8 mouse cellular contexts compared by ENCODE assay signal in genomic region chr4:148811940-148812339, GRCm38 (mm10). TPM values are rescaled to one million over a fixed set of nuclear protein-coding genes. Genes with fewer than 3 reads are reported as not detected.
DNase-seq lines count a peak whose midpoint lies in the region; ATAC-seq lines count a peak whose summit lies in the region.
"Had no signal": no experiment of that assay in that cellular context is flagged by ENCODE, and none has a peak within 500 bp of the region (broad histone marks: within the 10 kb centered on the region; RNA-seq: fewer than 3 reads in every experiment).

No protein-coding gene starts in this region.

- H3K9ac ChIP-seq in forebrain, embryonic 15.5 days (replicated peaks), result no peak overlapping the region
- peak overlapping the region; percentile 26 for H3K9ac ChIP-seq in hindbrain, embryonic 13.5 days
- H3K9ac ChIP-seq in neural tube, embryonic 11.5 days (ENCODE audit: low read length), result no peak overlapping the region
- H3K9ac ChIP-seq: limb, embryonic 13.5 days had no signal

- 6% methylated on average over 10 of the region's 10 CpGs for WGBS in forebrain, embryonic 15.5 days
- WGBS in hindbrain, embryonic 13.5 days, result 9% methylated on average over 10 of the region's 10 CpGs
- 19% methylated on average over 10 of the region's 10 CpGs for WGBS in neural tube, embryonic 11.5 days

- peaks cover 49% of the 10 kb centered on the region for H3K4me1 ChIP-seq in forebrain, embryonic 15.5 days
- peaks cover 81% of the 10 kb centered on the region for H3K4me1 ChIP-seq in hindbrain, embryonic 13.5 days (replicated peaks)
- H3K4me1 ChIP-seq in neural tube, embryonic 11.5 days (ENCODE audit: control insufficient read depth, insufficient read depth, low read length), result peaks cover 20% of the 10 kb centered on the region

- H3K36me3 ChIP-seq in forebrain, embryonic 15.5 days, result no peaks in the 10 kb centered on the region
- H3K36me3 ChIP-seq in hindbrain, embryonic 13.5 days, result no peaks in the 10 kb centered on the region
- H3K36me3 ChIP-seq in neural tube, embryonic 11.5 days (ENCODE audit: control insufficient read depth, insufficient read depth, low read length), result no peaks in the 10 kb centered on the region
- H3K36me3 ChIP-seq: limb, embryonic 13.5 days had no signal

- peak; percentile 72 for ATAC-seq in forebrain, embryonic 15.5 days (replicated peaks)
- peak; percentile 70 for ATAC-seq in hindbrain, embryonic 13.5 days (ENCODE audit: low FRiP score)
- 0 out of 2 replicates have a peak, but pooled peaks have one; percentile 27 for ATAC-seq in neural tube, embryonic 11.5 days (ENCODE audit: insufficient read depth, low FRiP score, low TSS enrichment)

- no peak overlapping the region for H3K4me2 ChIP-seq in forebrain, embryonic 15.5 days (replicated peaks)
- peak overlapping the region; percentile 38 for H3K4me2 ChIP-seq in hindbrain, embryonic 13.5 days
- H3K4me2 ChIP-seq in neural tube, embryonic 11.5 days (ENCODE audit: low read depth), result no peak overlapping the region
- H3K4me2 ChIP-seq: limb, embryonic 13.5 days had no signal

- no peaks in the 10 kb centered on the region for H3K9me3 ChIP-seq in forebrain, embryonic 15.5 days
- no peaks in the 10 kb centered on the region for H3K9me3 ChIP-seq in hindbrain, embryonic 13.5 days
- H3K9me3 ChIP-seq in neural tube, embryonic 11.5 days (ENCODE audit: control insufficient read depth, low read length), result no peaks in the 10 kb centered on the region
- H3K9me3 ChIP-seq: limb, embryonic 13.5 days had no signal

- no peak overlapping the region for H3K27ac ChIP-seq in forebrain, embryonic 15.5 days (replicated peaks)
- H3K27ac ChIP-seq in hindbrain, embryonic 13.5 days, result 0 out of 2 replicates have a peak overlapping the region, but pooled peaks have one; percentile 12
- H3K27ac ChIP-seq in neural tube, embryonic 11.5 days (ENCODE audit: low read depth, low read length), result no peak overlapping the region
- H3K27ac ChIP-seq: limb, embryonic 13.5 days had no signal

- DNase-seq in MN1 (ENCODE audit: low spot score), result peak; percentile 86
- peak; percentile 32 for DNase-seq in brain, embryonic 18.5 days (ENCODE audit: low read depth, low spot score)
- DNase-seq in left cerebral cortex, postnatal 4 days, result peak; percentile 95
- no peak for DNase-seq in neural tube, embryonic 11.5 days (ENCODE audit: low spot score)
- DNase-seq in thymus, postnatal 4 days, result no peak

- H3K4me3 ChIP-seq in forebrain, embryonic 15.5 days, result no peak overlapping the region
- H3K4me3 ChIP-seq in hindbrain, embryonic 13.5 days, result no peak overlapping the region
- no peak overlapping the region for H3K4me3 ChIP-seq in neural tube, embryonic 11.5 days (ENCODE audit: low read depth, low read length)
- H3K4me3 ChIP-seq: limb, embryonic 13.5 days had no signal

- peaks cover 72% of the 10 kb centered on the region for H3K27me3 ChIP-seq in forebrain, embryonic 15.5 days
- peaks cover 95% of the 10 kb centered on the region for H3K27me3 ChIP-seq in hindbrain, embryonic 13.5 days
- H3K27me3 ChIP-seq in neural tube, embryonic 11.5 days (ENCODE audit: control insufficient read depth, insufficient read depth, low read length), result peaks cover 51% of the 10 kb centered on the region

- intact Hi-C loops in left cerebral cortex, postnatal 4 days (cut with DNase I), result no loop called here

RNA-seq across cellular contexts. Expression of gene Casz1, which starts 7.7 kb away (rescaled TPM):
- polyA plus RNA-seq in forebrain, embryonic 15.5 days (2015; fragmentation: Nextera tagmentation; extraction: Ambion mirVana), result 0.68 and 1.1 TPM in 2 replicates
- 6.7 and 8.1 TPM in 2 replicates for polyA plus RNA-seq in hindbrain, embryonic 13.5 days (2015; fragmentation: Nextera tagmentation; extraction: Ambion mirVana)
- 1 to 10 TPM; 1.1 to 2.4 TPM for total RNA-seq in left cerebral cortex, postnatal 4 days (2021)
- 4.9 and 7.3 TPM in 2 replicates for polyA plus RNA-seq in neural tube, embryonic 11.5 days (2014; fragmentation: Nextera tagmentation; extraction: Ambion mirVana)

Comparison
In these comparisons a context has a peak if more than half of its experiments do, and no peak if none do; other contexts are left out.
1. DNase-seq: peak in MN1 (single experiment), brain, embryonic 18.5 days (single experiment) and left cerebral cortex, postnatal 4 days (single experiment); none in neural tube, embryonic 11.5 days (single experiment) and thymus, postnatal 4 days (single experiment).
2. Peak in every context shown above with its lines, with median percentiles within 50 percentile points of each other: ATAC-seq.